Mouse (Mus musculus): ENCODE measurements around the gene Kif26b.

DNA sequence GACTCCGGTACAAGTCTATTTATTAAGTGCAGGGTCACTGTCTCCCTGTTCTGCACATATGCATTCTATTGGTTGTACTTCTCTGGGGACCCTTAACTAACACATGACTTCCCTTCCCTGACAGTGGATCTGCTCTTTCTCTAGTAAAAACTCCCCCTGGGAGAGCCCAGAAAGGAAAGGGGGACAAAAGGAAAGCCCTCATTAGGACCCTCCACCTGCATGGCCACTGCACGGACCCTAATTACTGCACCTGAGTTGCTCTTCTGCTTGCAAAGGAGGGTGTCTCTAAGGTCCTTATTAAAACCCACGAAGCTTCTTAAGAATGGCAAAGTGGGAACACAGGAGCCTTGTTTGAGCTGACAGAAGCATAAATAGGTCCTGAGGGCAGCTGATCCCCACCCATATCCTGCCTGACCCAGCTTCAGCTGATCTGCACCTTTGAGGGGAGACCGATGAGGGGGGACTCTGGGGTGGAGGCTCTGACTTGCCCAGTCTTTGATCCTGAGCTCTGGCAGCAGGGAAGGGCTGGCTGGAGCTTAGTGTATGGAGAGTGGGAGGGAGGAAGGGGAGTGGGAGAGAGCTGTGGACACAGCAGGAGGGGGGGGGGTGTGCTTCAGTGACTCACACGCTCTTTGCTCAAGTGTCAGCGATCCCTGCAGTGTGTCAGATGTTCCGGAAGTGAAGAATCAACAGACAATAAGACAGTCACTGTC is 413.5 kb downstream of the Kif26b start:
- no peak for TF ChIP-seq CTCF (IDR thresholded peaks at IDR 0.05; ENCODE audit: low read depth, low read length)
- TF ChIP-seq POLR2A (IDR thresholded peaks at IDR 0.05; ENCODE audit: borderline replicate concordance, low read depth, low read length): no peak
